Mouse (Mus musculus) hindbrain, embryonic 11.5 days (tissue): ENCODE measurements around the gene Zfp541. TPM values are rescaled to one million over a fixed set of nuclear protein-coding genes. Genes with fewer than 3 reads are reported as not detected.
A peak's percentile ranks its signal among the peaks of the same experiment; 100 is the strongest.

Experiments used
- ATAC-seq: fragments of 200-750 bp; cut with Nextera tagmentation; 2 replicates; pipeline ENCODE4 v1.8.0; 2017; ENCODE audit warnings: mild to moderate bottlenecking, moderate TSS enrichment, moderate library complexity; ENCODE audit not compliant: low FRiP score
- DNase-seq: peaks from one replicate; pipeline ENCODE4 v3.0.0-alpha.2; 2015; ENCODE audit warnings: low spot score
- H3K27ac ChIP-seq: fragments of 300-500 bp; sonication (generic); 2 replicates; pipeline ENCODE4 v1.5.1; 2014; ENCODE audit warnings: mild to moderate bottlenecking, low read depth, low read length
- H3K27me3 ChIP-seq: fragments of 300-500 bp; sonication (generic); 2 replicates; pipeline ENCODE4 v1.6.1; 2014; ENCODE audit warnings: mild to moderate bottlenecking, low read length, moderate library complexity, mixed read lengths; ENCODE audit not compliant: control insufficient read depth, insufficient read depth
- H3K36me3 ChIP-seq: fragments of 300-500 bp; sonication (generic); 2 replicates; pipeline ENCODE4 v1.6.1; 2014; ENCODE audit warnings: mild to moderate bottlenecking, low read length, moderate library complexity, mixed read lengths; ENCODE audit not compliant: control insufficient read depth, insufficient read depth
- H3K4me1 ChIP-seq: fragments of 300-500 bp; sonication (generic); replicated peaks from 2 replicates; pipeline ENCODE4 v1.6.1; 2014; ENCODE audit warnings: low read length, mixed read lengths; ENCODE audit not compliant: control insufficient read depth, insufficient read depth
- H3K4me2 ChIP-seq: fragments of 300-500 bp; sonication (generic); replicated peaks from 2 replicates; pipeline ENCODE4 v1.6.1; 2014; ENCODE audit warnings: mild to moderate bottlenecking, low read depth, low read length
- H3K4me3 ChIP-seq: fragments of 300-500 bp; sonication (generic); 2 replicates; pipeline ENCODE4 v1.5.1; 2014; ENCODE audit warnings: low read depth, low read length
- H3K9ac ChIP-seq: fragments of 300-500 bp; sonication (generic); 2 replicates; pipeline ENCODE4 v1.6.1; 2014; ENCODE audit warnings: low read depth, low read length
- H3K9me3 ChIP-seq: fragments of 300-500 bp; sonication (generic); 2 replicates; pipeline ENCODE4 v1.6.1; 2016; ENCODE audit warnings: low read length; ENCODE audit not compliant: control insufficient read depth
- WGBS: fragments of 180-500 bp; shearing (Covaris S2); extraction: QIAGEN DNeasy Blood & Tissue Kit; methylation state at CpG from one replicate; pipeline ENCODE4 v1.1.7; 2014; 5-methylcytosine and 5-hydroxymethylcytosine counted together
- polyA plus RNA-seq: library from polyadenylated mRNA; unstranded; fragments of >200 nt; fragmentation: Nextera tagmentation; extraction: Ambion mirVana; gene quantifications from 2 replicates; pipeline ENCODE4 v1.2.1, GENCODE M21; 2014

Zfp541 gene
- not detected in 2 replicates for polyA plus RNA-seq

DNA sequence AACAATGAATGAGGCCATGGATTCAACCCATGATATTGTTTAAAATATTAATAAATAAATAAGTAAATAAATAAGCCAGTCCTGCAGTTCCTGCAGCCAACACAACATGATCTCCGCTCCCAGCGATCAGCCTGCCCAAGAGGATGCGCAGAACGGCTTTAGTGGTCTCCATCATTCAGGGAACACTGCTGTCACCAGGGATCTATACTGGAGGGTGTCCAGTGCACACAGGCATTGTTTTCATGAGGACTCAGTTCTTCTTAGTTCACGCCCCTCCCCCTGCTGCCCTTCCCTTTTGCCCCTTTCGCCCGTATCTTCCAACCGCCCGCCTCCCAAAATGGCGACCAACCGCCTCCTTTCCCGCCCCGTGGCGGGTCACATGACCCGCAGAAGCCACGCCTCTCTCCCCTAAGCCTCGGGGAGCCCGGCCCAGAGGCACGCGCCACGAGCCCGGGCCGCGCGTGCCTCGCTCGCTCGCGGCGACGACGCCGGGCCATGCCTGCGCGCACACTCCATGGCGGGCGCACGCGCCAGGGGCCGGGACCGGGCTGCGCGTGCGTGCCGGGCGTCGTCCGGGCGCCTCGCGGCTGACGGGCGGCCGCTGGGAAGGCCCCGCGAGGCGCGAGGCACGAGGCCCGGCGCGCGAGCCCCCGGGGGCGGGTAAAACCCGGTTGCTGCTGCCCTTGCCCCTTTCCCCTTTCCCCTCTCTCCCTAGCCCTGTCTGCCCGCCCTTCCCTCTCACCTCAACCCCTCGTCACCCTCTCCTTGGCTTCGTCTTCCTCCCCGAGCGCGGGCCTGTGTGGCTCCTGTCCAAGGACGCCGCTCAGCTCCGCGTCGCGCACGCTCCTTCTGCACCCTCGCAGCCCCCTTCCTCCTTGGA is at the start of gene Zfp541:
Gene Zfp541, plus strand, starts transcription at position 596 of the 880 bp plus-strand sequence.
- ATAC-seq (no peak), DNase-seq (peak; percentile 23)
- 50% methylated on average over 43 of the region's 80 CpGs for WGBS
- Histone ChIP-seq H3K9me3 (no peaks in the 10 kb centered on the region), H3K27ac (no peak within 1 kb of the TSS), H3K36me3 (no peaks in the 10 kb centered on the region), H3K27me3 (peaks cover 8% of the 10 kb centered on the region), H3K9ac (no peak within 1 kb of the TSS), H3K4me2 (no peak within 1 kb of the TSS), H3K4me3 (no peak within 1 kb of the TSS), H3K4me1 (no peaks in the 10 kb centered on the region)

DNA sequence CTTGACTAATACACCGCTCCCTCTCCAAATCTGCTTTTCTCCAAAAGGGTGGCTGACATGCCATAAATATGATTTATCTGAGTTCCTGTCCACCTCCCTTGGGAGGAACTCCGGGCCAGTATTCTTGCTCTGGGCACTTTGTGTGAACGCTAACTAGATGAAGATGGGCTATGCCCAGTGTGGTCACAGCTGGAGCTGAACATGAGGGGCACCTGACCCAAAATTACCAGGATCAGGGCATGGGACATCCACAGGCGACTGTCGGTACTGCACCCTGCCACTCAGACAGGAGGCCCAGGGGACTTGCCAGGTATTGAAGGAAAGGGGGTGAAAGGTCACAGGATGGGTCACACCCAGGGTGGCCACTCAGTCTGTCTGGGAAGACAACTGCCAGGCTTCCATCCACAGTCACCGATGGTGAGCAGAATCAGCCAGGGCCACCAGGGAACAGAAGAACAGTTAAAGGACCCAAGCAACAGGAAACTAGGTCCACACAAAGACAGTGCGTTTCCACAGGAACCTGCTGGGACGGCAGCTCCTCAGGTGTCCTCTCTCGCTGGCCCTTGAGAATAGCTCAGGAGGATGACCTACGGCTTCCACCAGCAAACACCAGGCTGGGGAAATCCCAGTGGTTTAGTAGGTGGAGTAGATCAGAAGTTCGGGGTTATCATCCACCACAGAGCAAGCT is 48.9 kb upstream of the Zfp541 start:
- no peaks in the 10 kb centered on the region for H3K4me1 ChIP-seq
- no peak overlapping the region for H3K27ac ChIP-seq
- ATAC-seq (0 out of 2 replicates have a peak, but pooled peaks have one; percentile 25), DNase-seq (peak; percentile 10)
- H3K4me2 ChIP-seq: no peak overlapping the region
- H3K9me3 ChIP-seq: no peaks in the 10 kb centered on the region
- H3K4me3 ChIP-seq: no peak overlapping the region
- H3K27me3 ChIP-seq: no peaks in the 10 kb centered on the region
- no peaks in the 10 kb centered on the region for H3K36me3 ChIP-seq
- WGBS: 84% methylated on average over 11 of the region's 11 CpGs
- H3K9ac ChIP-seq: no peak overlapping the region

DNA sequence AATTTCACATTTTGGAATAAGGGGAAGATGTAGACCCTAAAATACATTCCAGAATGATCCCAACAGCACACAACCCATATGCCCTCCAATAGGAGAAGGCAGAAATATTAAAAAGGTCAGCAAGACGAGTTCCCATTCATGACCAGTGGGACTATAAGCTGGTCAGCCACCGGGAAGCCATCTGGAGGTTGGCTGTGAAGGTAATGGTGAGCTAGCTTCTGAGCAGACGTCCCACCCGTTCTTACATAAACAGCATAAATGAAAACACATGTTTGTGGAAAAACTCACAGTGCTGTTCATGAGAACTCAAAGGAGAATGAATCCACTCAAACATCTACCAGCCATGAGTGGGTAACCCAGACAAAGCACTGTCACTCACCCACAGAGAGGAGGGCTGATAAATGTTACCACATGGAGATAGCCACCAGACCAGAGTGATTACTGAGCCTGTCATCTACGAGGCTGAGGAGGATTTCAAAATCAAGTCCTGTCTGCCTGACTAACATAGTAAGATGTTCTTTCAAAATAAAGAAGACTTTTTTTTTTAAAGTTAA is 47.8 kb upstream of the Zfp541 start:
- DNase-seq: no peak
- WGBS: 73% methylated on average over 5 of the region's 5 CpGs
- ATAC-seq: no peak

DNA sequence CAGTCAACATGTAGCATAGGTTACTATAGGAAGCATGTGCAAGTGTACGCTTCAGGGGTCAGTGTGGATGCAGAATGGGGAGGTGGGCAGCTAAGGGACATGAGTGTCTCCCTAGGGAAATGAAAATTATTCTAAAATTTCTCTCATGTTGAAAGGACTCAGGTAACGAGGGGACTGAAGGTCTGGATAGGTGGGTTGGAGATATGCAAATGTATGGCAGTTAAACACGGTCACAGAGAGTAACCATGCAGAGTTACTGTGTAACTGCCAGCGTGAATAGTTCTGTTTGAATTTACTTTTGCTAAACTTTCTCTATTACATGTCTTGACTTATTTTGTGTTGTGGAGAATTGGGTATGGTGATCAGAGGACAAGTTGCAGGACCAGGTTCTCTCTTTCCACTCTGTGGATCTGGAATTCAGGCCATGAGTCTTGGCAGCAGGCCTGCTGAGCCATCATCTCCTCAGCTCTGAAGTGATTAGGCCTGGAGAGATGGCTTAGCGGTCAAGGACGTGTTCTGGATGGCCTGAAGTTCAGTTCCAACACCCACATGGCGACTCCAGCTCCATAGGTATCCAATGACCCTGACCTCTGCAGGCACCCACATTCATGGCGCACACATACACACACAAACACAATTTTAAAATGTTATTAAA is 47.0 kb upstream of the Zfp541 start:
- 92% methylated on average over 8 of the region's 8 CpGs for WGBS

More for the DNA sequence above, 47.8 kb upstream of the Zfp541 start:
- Histone ChIP-seq H3K27ac (no peak overlapping the region), H3K4me1 (no peaks in the 10 kb centered on the region), H3K4me3 (no peak overlapping the region), H3K27me3 (no peaks in the 10 kb centered on the region), H3K36me3 (no peaks in the 10 kb centered on the region), H3K9me3 (no peaks in the 10 kb centered on the region), H3K4me2 (no peak overlapping the region), H3K9ac (no peak overlapping the region)

DNA sequence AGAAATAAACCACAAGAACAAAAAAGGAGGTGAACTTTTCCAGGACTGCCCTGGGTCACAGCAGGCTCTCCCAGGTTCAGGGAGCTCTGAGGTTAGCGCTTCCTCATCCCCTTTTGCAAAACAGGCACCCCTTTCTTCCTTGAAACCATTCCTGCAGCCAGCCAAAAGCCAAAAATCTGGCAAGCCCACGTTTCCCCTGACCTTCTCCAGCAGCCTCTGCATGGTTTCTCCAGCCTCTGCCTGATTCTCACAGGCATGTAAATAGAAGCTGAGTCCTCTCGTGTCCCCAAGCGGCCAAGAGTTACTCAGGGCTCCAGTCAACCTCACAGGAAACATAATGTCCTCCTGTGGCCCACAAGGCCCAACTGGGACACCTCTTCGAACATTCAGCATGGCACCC is 46.2 kb upstream of the Zfp541 start:
- H3K9ac ChIP-seq: no peak overlapping the region
- no peaks in the 10 kb centered on the region for H3K9me3 ChIP-seq
- ATAC-seq (no peak), DNase-seq (no peak)
- no peaks in the 10 kb centered on the region for H3K36me3 ChIP-seq
- WGBS: 90% methylated on average over 5 of the region's 5 CpGs
- H3K27me3 ChIP-seq: no peaks in the 10 kb centered on the region
- no peak overlapping the region for H3K4me2 ChIP-seq
- no peaks in the 10 kb centered on the region for H3K4me1 ChIP-seq
- no peak overlapping the region for H3K4me3 ChIP-seq
- H3K27ac ChIP-seq: no peak overlapping the region

More for the DNA sequence above, 47.0 kb upstream of the Zfp541 start:
- H3K4me1 ChIP-seq: no peaks in the 10 kb centered on the region
- ATAC-seq (no peak), DNase-seq (no peak)
- H3K4me2 ChIP-seq: no peak overlapping the region
- no peaks in the 10 kb centered on the region for H3K27me3 ChIP-seq
- H3K4me3 ChIP-seq: no peak overlapping the region
- H3K9me3 ChIP-seq: no peaks in the 10 kb centered on the region
- H3K27ac ChIP-seq: no peak overlapping the region
- H3K9ac ChIP-seq: no peak overlapping the region
- H3K36me3 ChIP-seq: no peaks in the 10 kb centered on the region

DNA sequence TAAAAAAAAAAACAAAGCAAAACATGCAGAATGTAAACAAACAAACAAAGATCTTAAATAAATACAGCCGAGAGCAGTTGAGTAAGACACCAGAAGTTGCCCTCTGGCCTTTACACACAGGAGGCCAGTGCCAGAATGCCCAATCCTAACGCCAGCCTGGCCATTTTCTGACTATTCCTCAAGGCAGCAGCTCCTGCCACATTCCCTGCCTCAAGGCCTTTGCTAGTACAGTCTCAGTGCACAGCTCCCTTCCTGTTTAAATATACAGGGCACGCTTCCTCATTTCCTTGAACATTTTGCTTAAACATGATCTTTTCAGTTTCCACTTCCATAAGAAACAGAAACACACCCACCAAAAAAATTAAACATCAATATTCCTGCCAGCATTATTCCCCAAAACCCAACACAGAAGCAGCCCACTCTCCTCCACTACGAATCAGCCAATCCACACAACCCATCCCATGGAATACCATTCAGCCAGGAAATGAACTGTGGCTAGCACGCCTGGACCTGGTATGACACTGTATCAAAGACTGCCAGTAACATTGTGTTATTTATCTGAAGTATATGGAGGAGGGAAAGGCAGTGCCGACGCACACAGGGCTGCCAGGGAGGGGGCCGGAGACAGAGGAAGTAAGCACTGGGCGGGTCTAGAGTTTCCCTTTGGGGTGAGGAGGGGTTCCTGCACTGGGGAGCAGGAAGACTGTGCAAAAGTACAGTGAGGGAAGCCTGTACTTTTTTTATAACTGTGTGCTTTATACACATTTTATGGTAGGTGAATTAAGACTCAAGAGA is 43.4 kb upstream of the Zfp541 start:
- H3K9ac ChIP-seq: no peak overlapping the region
- H3K4me2 ChIP-seq: no peak overlapping the region
- H3K36me3 ChIP-seq: no peaks in the 10 kb centered on the region
- DNase-seq (no peak), ATAC-seq (no peak)
- no peak overlapping the region for H3K27ac ChIP-seq
- 86% methylated on average over 9 of the region's 9 CpGs for WGBS
- no peaks in the 10 kb centered on the region for H3K4me1 ChIP-seq
- no peaks in the 10 kb centered on the region for H3K27me3 ChIP-seq
- H3K4me3 ChIP-seq: no peak overlapping the region
- no peaks in the 10 kb centered on the region for H3K9me3 ChIP-seq

DNA sequence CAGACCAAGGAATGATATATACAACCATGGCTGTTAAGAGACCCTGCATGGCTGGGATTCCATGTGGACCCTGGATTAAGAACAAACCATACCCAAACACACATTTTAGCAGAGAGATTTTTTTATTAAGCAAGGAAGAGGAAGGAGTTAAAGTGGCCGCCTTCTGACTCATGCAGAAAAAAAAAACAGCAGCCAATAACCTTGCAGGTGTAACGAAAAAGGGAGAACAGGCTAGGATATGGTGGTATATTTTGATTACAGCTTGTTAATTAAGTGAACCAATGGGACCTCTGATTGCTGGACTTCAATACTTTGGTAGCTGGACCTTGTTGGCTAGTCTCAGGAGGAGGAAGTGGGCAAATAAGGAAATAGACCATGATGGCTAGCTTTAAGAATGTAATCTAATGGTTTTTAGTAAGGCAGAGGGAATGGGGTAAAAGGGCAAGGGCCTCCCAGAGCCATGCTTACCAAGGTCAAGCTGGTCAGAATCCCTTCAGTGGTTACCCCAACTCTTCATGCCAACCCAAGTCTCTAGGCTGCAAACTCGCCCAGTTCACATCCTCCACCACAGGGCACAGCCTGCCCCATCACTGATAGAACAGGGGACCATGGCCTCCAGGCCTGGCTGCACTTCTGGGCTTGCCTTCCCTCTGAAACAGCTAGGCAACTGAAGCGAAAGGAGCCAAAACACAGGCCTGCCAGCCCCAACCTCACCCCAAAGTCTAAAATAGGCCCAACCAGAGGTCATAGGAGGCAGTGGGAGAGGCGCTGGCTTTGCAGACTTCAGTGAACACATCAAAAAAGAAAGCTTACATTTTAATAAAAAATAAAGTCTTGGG is 42.1 kb upstream of the Zfp541 start:
- ATAC-seq (no peak), DNase-seq (no peak)
- 89% methylated on average over 5 of the region's 5 CpGs for WGBS
- Histone ChIP-seq H3K4me1 (no peaks in the 10 kb centered on the region), H3K27me3 (no peaks in the 10 kb centered on the region), H3K9me3 (no peaks in the 10 kb centered on the region), H3K9ac (no peak overlapping the region), H3K4me2 (no peak overlapping the region), H3K4me3 (no peak overlapping the region), H3K36me3 (no peaks in the 10 kb centered on the region), H3K27ac (no peak overlapping the region)
